Mouse (Mus musculus) midbrain, postnatal 0 days (tissue): ENCODE results near the gene Kiss1r. TPM values are rescaled to one million over a fixed set of nuclear protein-coding genes. Genes with fewer than 3 reads are reported as not detected.

Experiments used
- ATAC-seq: fragments of 200-750 bp; cut with Nextera tagmentation; 2 replicates; pipeline ENCODE4 v1.8.0; 2017; ENCODE audit warnings: moderate number of reproducible peaks, mild to moderate bottlenecking, moderate TSS enrichment, moderate library complexity; ENCODE audit not compliant: low FRiP score
- DNase-seq: peaks from one replicate; pipeline ENCODE4 v3.0.0-alpha.2; 2015; ENCODE audit warnings: low spot score
- H3K27ac ChIP-seq: fragments of 300-500 bp; sonication (generic); 2 replicates; pipeline ENCODE4 v1.5.1; 2014; ENCODE audit warnings: low read depth, mild to moderate bottlenecking, low read length, mixed read lengths
- H3K27me3 ChIP-seq: fragments of 300-500 bp; sonication (generic); 2 replicates; pipeline ENCODE4 v1.6.1; 2014; ENCODE audit warnings: low read length, control low read depth, mixed read lengths; ENCODE audit not compliant: insufficient read depth
- H3K36me3 ChIP-seq: fragments of 300-500 bp; sonication (generic); 2 replicates; pipeline ENCODE4 v1.6.1; 2014; ENCODE audit warnings: low read length, control low read depth, mixed read lengths; ENCODE audit not compliant: insufficient read depth
- H3K4me1 ChIP-seq: fragments of 300-500 bp; sonication (generic); 2 replicates; pipeline ENCODE4 v1.6.1; 2014; ENCODE audit warnings: mild to moderate bottlenecking, control low read depth, antibody characterized with exemption, low read length, mixed read lengths; ENCODE audit not compliant: insufficient read depth
- H3K4me2 ChIP-seq: fragments of 300-500 bp; sonication (generic); 2 replicates; pipeline ENCODE4 v1.6.1; 2014; ENCODE audit warnings: low read depth, mild to moderate bottlenecking, low read length, mixed read lengths; ENCODE audit not compliant: poor library complexity, severe bottlenecking
- H3K4me3 ChIP-seq: fragments of 300-500 bp; sonication (generic); 2 replicates; pipeline ENCODE4 v1.5.1; 2014; ENCODE audit warnings: low read depth, mild to moderate bottlenecking, low read length, moderate library complexity
- H3K9ac ChIP-seq: fragments of 300-500 bp; sonication (generic); replicated peaks from 2 replicates; pipeline ENCODE4 v1.6.1; 2014; ENCODE audit warnings: mild to moderate bottlenecking, low read length, moderate library complexity, mixed read lengths; ENCODE audit not compliant: poor library complexity, severe bottlenecking
- H3K9me3 ChIP-seq: fragments of 300-500 bp; sonication (generic); 2 replicates; pipeline ENCODE4 v1.6.1; 2016; ENCODE audit warnings: low read length, control low read depth
- CTCF ChIP-seq: IDR thresholded peaks from 2 replicates; pipeline ENCODE4 v1.5.1; 2016; ENCODE audit warnings: antibody characterized with exemption, mild to moderate bottlenecking
- WGBS: fragments of 180-500 bp; shearing (Covaris S2); extraction: QIAGEN DNeasy Blood & Tissue Kit; methylation state at CpG from one replicate; pipeline ENCODE4 v1.1.7; 2014; 5-methylcytosine and 5-hydroxymethylcytosine counted together
- polyA plus RNA-seq: library from polyadenylated mRNA; unstranded; fragments of >200 nt; fragmentation: Nextera tagmentation; extraction: Ambion mirVana; gene quantifications from 2 replicates; pipeline ENCODE4 v1.2.1, GENCODE M21; 2015
- total RNA-seq: library from RNA; depleted of rRNA; stranded (reverse); fragments of >200 nt; gene quantifications from 2 replicates; pipeline ENCODE4 v1.2.3, GENCODE M21; 2014

The Kiss1r gene
- total and polyA plus RNA-seq, 2 experiments from 2014 or later = 4.4 to 9.6 TPM

DNA sequence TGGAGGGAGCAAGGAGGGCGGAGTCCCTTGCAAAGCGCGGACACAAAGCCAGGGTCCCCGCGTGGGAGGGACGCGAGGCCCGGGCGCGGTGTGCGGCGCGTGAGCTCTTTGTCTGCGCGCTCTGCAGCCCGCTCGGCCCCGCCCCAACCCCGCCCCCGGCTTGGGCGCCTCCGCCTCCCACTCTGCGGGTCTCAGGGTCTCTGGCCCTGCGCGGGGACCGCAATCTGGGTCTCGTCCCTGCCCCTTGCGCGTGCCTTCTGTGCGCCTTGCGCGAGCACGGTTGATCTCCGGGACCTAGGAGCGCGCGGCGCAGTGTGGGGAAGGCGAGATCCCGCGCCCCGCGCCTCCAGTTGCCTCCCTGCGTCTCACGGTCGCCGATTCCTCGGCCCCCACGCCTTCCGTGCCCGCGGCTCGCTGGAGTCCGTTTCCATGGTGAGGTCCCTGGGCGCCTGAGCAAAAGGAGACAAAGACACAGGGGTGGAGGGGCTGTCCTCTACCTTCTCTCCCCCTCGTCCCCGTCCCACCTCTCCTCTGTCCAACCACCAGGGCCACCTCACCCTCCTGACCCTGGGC lies 42.4 kb upstream of the Kiss1r start, which contains the start of the genes Prtn3 and Plppr3:
TSS of gene Prtn3 (plus strand) at position 187 of the 573 bp plus-strand sequence.
TSS of gene Plppr3 (minus strand) at position 345 of the 573 bp plus-strand sequence.
- peak within 1 kb of the TSS; percentile 98 for H3K9ac ChIP-seq
- peaks cover 6% of the 10 kb centered on the region; the same call in 1 of the 2 replicates for H3K4me1 ChIP-seq
- no peaks in the 10 kb centered on the region for H3K27me3 ChIP-seq
- ATAC-seq = peak; percentile 87
- no peak for TF ChIP-seq CTCF
- peak within 1 kb of the TSS; percentile 70 for H3K4me3 ChIP-seq
- peak within 1 kb of the TSS; percentile 92 for H3K4me2 ChIP-seq
- H3K9me3 ChIP-seq = no peaks in the 10 kb centered on the region
- peak; percentile 89 for DNase-seq
- H3K36me3 ChIP-seq = no peaks in the 10 kb centered on the region
- peak within 1 kb of the TSS; percentile 99 for H3K27ac ChIP-seq
- 0% methylated on average over 22 of the region's 57 CpGs for WGBS

DNA sequence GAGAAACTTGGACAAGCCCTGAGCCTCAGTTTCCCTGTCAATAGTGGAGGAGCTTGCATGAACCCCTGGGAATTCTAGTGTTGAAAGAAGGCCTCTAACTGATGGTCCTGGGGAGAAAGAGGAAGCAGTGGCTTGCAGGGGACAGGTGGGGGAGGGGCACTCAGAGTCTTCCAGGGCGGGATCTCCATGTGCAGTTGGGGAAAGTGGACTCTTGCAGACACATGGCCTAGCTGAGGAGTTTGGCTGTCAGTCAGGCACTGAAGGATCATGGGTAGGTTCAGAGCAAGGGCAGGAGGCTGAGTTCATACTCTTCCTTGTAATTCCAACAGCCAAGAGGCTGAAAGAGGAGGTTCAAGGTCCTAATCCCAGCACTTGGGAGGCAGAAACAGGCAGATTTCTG lies 39.6 kb upstream of the Kiss1r start:
- ATAC-seq (no peak), DNase-seq (no peak)
- 53% methylated on average over 1 of the region's 1 CpGs for WGBS
- H3K4me1 ChIP-seq = peaks cover 6% of the 10 kb centered on the region; the same call in 1 of the 2 replicates
- H3K9ac ChIP-seq = no peak overlapping the region
- H3K27me3 ChIP-seq = no peaks in the 10 kb centered on the region
- no peaks in the 10 kb centered on the region for H3K9me3 ChIP-seq
- no peaks in the 10 kb centered on the region for H3K36me3 ChIP-seq
- no peak overlapping the region for H3K4me2 ChIP-seq
- H3K4me3 ChIP-seq = no peak overlapping the region
- H3K27ac ChIP-seq = no peak overlapping the region
- no peak for TF ChIP-seq CTCF

DNA sequence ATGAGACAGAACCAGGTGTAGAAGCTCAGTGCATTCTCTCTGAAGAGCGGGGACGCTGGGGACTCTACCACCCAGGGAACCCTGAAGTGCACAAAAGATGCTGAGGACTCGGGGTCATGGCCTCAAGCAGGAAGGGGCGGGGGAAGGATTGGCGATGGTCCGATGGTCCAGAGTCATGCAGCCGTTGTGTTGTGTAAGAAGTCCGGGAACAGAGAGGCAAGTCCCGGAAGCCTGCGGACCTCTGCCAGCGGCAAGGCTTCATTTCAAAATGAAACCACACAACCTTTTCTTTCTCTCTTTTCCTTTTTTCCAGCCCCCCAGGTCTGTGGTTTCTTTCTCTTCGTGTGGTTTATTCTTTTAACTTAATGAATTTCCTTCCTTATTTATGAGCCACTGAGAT lies 39.0 kb upstream of the Kiss1r start:
- Histone ChIP-seq H3K36me3 (no peaks in the 10 kb centered on the region), H3K27me3 (no peaks in the 10 kb centered on the region), H3K4me2 (no peak overlapping the region), H3K9ac (no peak overlapping the region), H3K27ac (no peak overlapping the region), H3K4me3 (no peak overlapping the region), H3K4me1 (peaks cover 6% of the 10 kb centered on the region; the same call in 1 of the 2 replicates), H3K9me3 (no peaks in the 10 kb centered on the region)
- TF ChIP-seq CTCF = no peak
- DNase-seq (no peak), ATAC-seq (no peak)
- WGBS = 36% methylated on average over 12 of the region's 12 CpGs

- DNase-seq (no peak), ATAC-seq (no peak)
- Histone ChIP-seq H3K4me3 (no peak overlapping the region), H3K36me3 (no peaks in the 10 kb centered on the region), H3K4me2 (no peak overlapping the region), H3K4me1 (peaks cover 6% of the 10 kb centered on the region; the same call in 1 of the 2 replicates), H3K27ac (no peak overlapping the region), H3K27me3 (no peaks in the 10 kb centered on the region), H3K9me3 (no peaks in the 10 kb centered on the region), H3K9ac (no peak overlapping the region)
- 71% methylated on average over 3 of the region's 3 CpGs for WGBS
- TF ChIP-seq CTCF = no peak
Measured at GRCm38 (mm10) chr10:79879527-79879926, 37.2 kb upstream of the Kiss1r start.

DNA sequence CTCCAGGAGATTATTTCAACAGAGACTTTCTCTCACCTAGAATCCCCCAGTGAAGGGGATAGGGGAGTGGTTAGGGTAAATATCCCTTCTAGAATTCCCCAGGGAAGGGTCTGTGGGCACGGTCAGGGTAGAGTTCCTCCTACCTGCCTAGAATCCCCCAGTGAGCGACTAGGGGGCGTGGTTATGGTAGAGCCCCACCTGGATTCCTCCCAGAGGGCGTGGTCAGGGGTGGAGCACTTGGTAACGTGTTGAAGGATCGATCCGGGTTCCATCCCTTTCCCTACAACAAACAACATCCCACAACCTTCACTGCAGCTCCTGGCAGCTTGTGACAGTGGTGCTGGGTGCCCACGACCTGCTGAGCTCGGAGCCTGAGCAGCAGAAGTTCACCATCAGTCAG lies 36.0 kb upstream of the Kiss1r start:
- 24% methylated on average over 9 of the region's 9 CpGs for WGBS
- Histone ChIP-seq H3K27ac (no peak overlapping the region), H3K9ac (no peak overlapping the region), H3K4me3 (no peak overlapping the region), H3K4me2 (no peak overlapping the region), H3K36me3 (no peaks in the 10 kb centered on the region), H3K9me3 (no peaks in the 10 kb centered on the region), H3K4me1 (no peaks in the 10 kb centered on the region; the same call in 1 of the 2 replicates), H3K27me3 (no peaks in the 10 kb centered on the region)
- DNase-seq (no peak), ATAC-seq (no peak)
- TF ChIP-seq CTCF = no peak

DNA sequence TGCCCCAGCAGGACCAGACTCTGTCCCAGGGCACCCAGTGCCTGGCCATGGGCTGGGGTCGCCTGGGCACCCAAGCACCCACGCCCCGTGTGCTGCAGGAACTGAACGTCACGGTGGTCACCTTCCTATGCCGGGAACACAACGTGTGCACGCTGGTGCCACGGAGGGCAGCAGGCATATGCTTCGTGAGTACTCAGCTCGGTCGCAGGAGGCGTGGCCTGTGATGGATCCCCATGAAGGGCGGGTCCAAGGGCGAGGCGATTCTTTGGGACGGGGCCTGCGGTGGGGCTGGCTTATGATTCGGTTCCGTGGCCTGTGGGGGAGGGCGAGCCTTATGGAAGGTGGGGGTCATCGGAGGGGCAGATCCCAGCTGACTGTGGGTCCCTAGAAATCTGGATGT lies 34.8 kb upstream of the Kiss1r start:
- 10% methylated on average over 21 of the region's 22 CpGs for WGBS
- no peaks in the 10 kb centered on the region for H3K27me3 ChIP-seq
- H3K4me2 ChIP-seq = 0 out of 2 replicates have a peak overlapping the region, but pooled peaks have one; percentile 6
- no peaks in the 10 kb centered on the region for H3K9me3 ChIP-seq
- H3K36me3 ChIP-seq = no peaks in the 10 kb centered on the region
- no peak overlapping the region for H3K27ac ChIP-seq
- no peak for DNase-seq
- no peak overlapping the region for H3K9ac ChIP-seq
- ATAC-seq = no peak
- no peak for TF ChIP-seq CTCF
- H3K4me3 ChIP-seq = no peak overlapping the region
- no peaks in the 10 kb centered on the region; the same call in 1 of the 2 replicates for H3K4me1 ChIP-seq
